Mouse (Mus musculus): ENCODE measurements around the gene Psma2.

- no peak for TF ChIP-seq CTCF (IDR thresholded peaks at IDR 0.05; ENCODE audit: extremely low read depth, insufficient read depth, insufficient read length, insufficient replicate concordance)
- TF ChIP-seq POLR2A (IDR thresholded peaks at IDR 0.05; ENCODE audit: low read depth, low read length) = no peak
Observed at GRCm38 (mm10) chr13:14639998-14640397, 27.0 kb downstream of the Psma2 start.
